Comparison of ENCODE assay signal across 8 mouse cellular contexts in genomic region chr10:39898874-39899371, GRCm38 (mm10). TPM values are rescaled to one million over a fixed set of nuclear protein-coding genes. Genes with fewer than 3 reads are reported as not detected.
DNase-seq lines count a peak whose midpoint lies in the region; ATAC-seq and TF ChIP-seq lines count a peak whose summit lies in the region.

Gene Mfsd4b4 (minus strand): TSS chr10:39899238.

- no peak for TF ChIP-seq CTCF in lung, adult 2 months (IDR thresholded peaks at IDR 0.05; ENCODE audit: insufficient read depth, low read length)

- H3K4me1 ChIP-seq in forebrain, embryonic 15.5 days, result peaks cover 12% of the 10 kb centered on the region
- H3K4me1 ChIP-seq in lung, adult 2 months (ENCODE audit: control insufficient read depth, insufficient read depth, low read length), result no peaks in the 10 kb centered on the region

- H3K4me2 ChIP-seq in forebrain, embryonic 15.5 days (replicated peaks), result peak within 1 kb of the TSS; percentile 82

- peak; percentile 77; the same call in 1 of the 2 replicates for TF ChIP-seq POLR2A in lung, adult 2 months (IDR thresholded peaks at IDR 0.05; ENCODE audit: borderline replicate concordance, extremely low read depth, low read depth, low read length)

- intact Hi-C loops in heart, postnatal 25 days (cut with DNase I), result loop anchor here (5.0 kb wide), 1 partner anchor 58 kb away; no protein-coding TSS in a partner anchor

- H3K36me3 ChIP-seq in forebrain, embryonic 15.5 days, result no peaks in the 10 kb centered on the region

- DNase-seq in ES-CJ7 (ENCODE audit: low read depth, low spot score), result peak; percentile 93
- peak; percentile 92 for DNase-seq in cerebellum, adult 11-12 months
- peak; percentile 71 for DNase-seq in heart, postnatal 25 days (ENCODE audit: low spot score)
- peak; percentile 77 to 90 for DNase-seq in layer of hippocampus, adult 18-20 months (ENCODE audit: low spot score in 2 of 2)
- peak; percentile 80 for DNase-seq in lung, adult 2 months
- peak; percentile 66 to 73 for DNase-seq in thymus, adult 18-20 months

- H3K27me3 ChIP-seq in forebrain, embryonic 15.5 days, result no peaks in the 10 kb centered on the region

- ATAC-seq in forebrain, embryonic 15.5 days (replicated peaks), result peak; percentile 99
- ATAC-seq in neutrophil, adult 5-6 weeks (ENCODE audit: extremely low read depth, insufficient number of reproducible peaks, low FRiP score, poor library complexity, severe bottlenecking), result peak; percentile 75

- H3K4me3 ChIP-seq in forebrain, embryonic 15.5 days, result peak within 1 kb of the TSS; percentile 61
- peak within 1 kb of the TSS; percentile 77 for H3K4me3 ChIP-seq in lung, adult 2 months (replicated peaks; ENCODE audit: extremely low read depth, low read depth, low read length)

- peak within 1 kb of the TSS; percentile 79 for H3K27ac ChIP-seq in forebrain, embryonic 15.5 days (replicated peaks)

- no peaks in the 10 kb centered on the region for H3K9me3 ChIP-seq in forebrain, embryonic 15.5 days

- under 1% methylated on average over 40 of the region's 41 CpGs for WGBS in forebrain, embryonic 15.5 days
- WGBS in lung, adult 2 months, result under 1% methylated on average over 41 of the region's 41 CpGs

- H3K9ac ChIP-seq in forebrain, embryonic 15.5 days (replicated peaks), result peak within 1 kb of the TSS; percentile 83

RNA-seq across cellular contexts. Expression of gene Mfsd4b4, which starts in this region (rescaled TPM):
- 4.2 and 4.6 TPM in 2 replicates for polyA plus RNA-seq in forebrain, embryonic 15.5 days (2015; fragmentation: Nextera tagmentation; extraction: Ambion mirVana)
- 1 to 10 TPM; 3.3 to 4.0 TPM for total RNA-seq in heart, postnatal 25 days (2021)
- 1 to 10 TPM; 7.7 to 8.0 TPM for total RNA-seq in layer of hippocampus, adult 18-20 months (2021)
- polyA plus RNA-seq in lung, adult 2 months (2012; rRNA removed), result 1.8 and 2.9 TPM in 2 replicates
- total RNA-seq in neutrophil, adult 5-6 weeks (2017), result 1.0 and 1.4 TPM in 2 replicates

Comparison
In these comparisons a context has a peak if more than half of its experiments do, and no peak if none do; other contexts are left out.
1. Peak in every context shown above with its lines: DNase-seq, ATAC-seq, H3K4me3 ChIP-seq and H3K27ac ChIP-seq.